18 mouse cellular contexts compared by ENCODE assay signal in genomic region chr11:22815143-22815542, GRCm38 (mm10). TPM values are rescaled to one million over a fixed set of nuclear protein-coding genes. Genes with fewer than 3 reads are reported as not detected.
A peak's percentile ranks its signal among the peaks of the same experiment; 100 is the strongest.
DNase-seq lines count a peak whose midpoint lies in the region; TF ChIP-seq lines count a peak whose summit lies in the region.
"Had no signal": no experiment of that assay in that cellular context is flagged by ENCODE, and none has a peak within 500 bp of the region (broad histone marks: within the 10 kb centered on the region; RNA-seq: fewer than 3 reads in every experiment).

No protein-coding gene starts in this region.

- peak overlapping the region; percentile 19; the same call in 1 of the 2 replicates for H3K27ac ChIP-seq in MEL (ENCODE audit: control insufficient read depth, low read depth, low read length)
- H3K27ac ChIP-seq: embryonic facial prominence, embryonic 15.5 days; hindbrain, embryonic 12.5 days; liver, embryonic 13.5 days; lung, embryonic 15.5 days; neural tube, embryonic 15.5 days; stomach, embryonic 15.5 days had no signal

- no peaks in the 10 kb centered on the region for H3K27me3 ChIP-seq in MEL (ENCODE audit: control insufficient read depth in 1 of 2, insufficient read depth in 2 of 2, low read length in 2 of 2)
- H3K27me3 ChIP-seq: embryonic facial prominence, embryonic 15.5 days; hindbrain, embryonic 12.5 days; liver, embryonic 13.5 days; lung, embryonic 15.5 days; neural tube, embryonic 15.5 days; stomach, embryonic 15.5 days had no signal

- TF ChIP-seq RAD21 in MEL (IDR thresholded peaks at IDR 0.05; ENCODE audit: low read depth, low read length): no peak

- H3K36me3 ChIP-seq in MEL (ENCODE audit: control insufficient read depth in 1 of 2, insufficient read depth in 2 of 2, low read length in 2 of 2): peaks cover 0 to 53% of the 10 kb centered on the region in 2 experiments; a peak in 2 of 4 replicates
- H3K36me3 ChIP-seq: embryonic facial prominence, embryonic 15.5 days; hindbrain, embryonic 12.5 days; liver, embryonic 13.5 days; lung, embryonic 15.5 days; neural tube, embryonic 15.5 days; stomach, embryonic 15.5 days had no signal

- TF ChIP-seq EP300 in MEL (IDR thresholded peaks at IDR 0.05; ENCODE audit: low read depth in 1 of 2, low read length in 2 of 2): peak in 1 of 2 experiments; percentile 52; a peak in 1 of 4 replicates

- H3K9ac ChIP-seq in MEL (ENCODE audit: control insufficient read depth, low read depth, low read length, poor library complexity, severe bottlenecking): no peak overlapping the region
- H3K9ac ChIP-seq: embryonic facial prominence, embryonic 15.5 days; hindbrain, embryonic 12.5 days; liver, embryonic 13.5 days; lung, embryonic 15.5 days; neural tube, embryonic 15.5 days; stomach, embryonic 15.5 days had no signal

- no peak for TF ChIP-seq CTCF in MEL (IDR thresholded peaks at IDR 0.05 in 2 of 3, conservative IDR thresholded peaks at IDR 0.05 in 1 of 3; ENCODE audit: control insufficient read depth in 1 of 3, insufficient read depth in 1 of 3, low read depth in 2 of 3, low read length in 3 of 3, poor library complexity in 1 of 3, severe bottlenecking in 1 of 3)

- no peak for TF ChIP-seq POLR2A in MEL (IDR thresholded peaks at IDR 0.05; ENCODE audit: control insufficient read depth in 1 of 2, insufficient read depth in 1 of 2, low read depth in 1 of 2, low read length in 2 of 2, poor library complexity in 1 of 2)

- peak; percentile 36 to 45 for DNase-seq in spleen, postnatal 36 days (ENCODE audit: low spot score in 2 of 2)
- DNase-seq in spleen, adult 12 weeks (ENCODE audit: low spot score): no peak
- DNase-seq in MEL (ENCODE audit: low read depth, low spot score): peak; percentile 66
- peak; percentile 49 for DNase-seq in induced T-regulatory cell, adult 2 months (ENCODE audit: low read depth)
- no peak for DNase-seq in kidney, postnatal 14 days
- DNase-seq in left cerebral cortex, adult 9 months (ENCODE audit: low spot score in 2 of 2): no peak
- DNase-seq in kidney, adult 11 months: no peak
- DNase-seq: adrenal gland, postnatal 14 days; cerebellum, adult 9-10 months; heart, postnatal 10 days; kidney, adult 18-20 months; liver, embryonic 13.5 days; lung, postnatal 4 days had no signal

- no peak overlapping the region for H3K4me3 ChIP-seq in MEL (ENCODE audit: control insufficient read depth in 1 of 2, insufficient read depth in 1 of 2, low read depth in 2 of 2, low read length in 2 of 2)
- H3K4me3 ChIP-seq: embryonic facial prominence, embryonic 15.5 days; hindbrain, embryonic 12.5 days; liver, embryonic 13.5 days; lung, embryonic 15.5 days; neural tube, embryonic 15.5 days; stomach, embryonic 15.5 days had no signal

- no peaks in the 10 kb centered on the region for H3K9me3 ChIP-seq in MEL (replicated peaks; ENCODE audit: insufficient read depth, low read length)
- H3K9me3 ChIP-seq: embryonic facial prominence, embryonic 15.5 days; hindbrain, embryonic 12.5 days; liver, embryonic 13.5 days; lung, embryonic 15.5 days; neural tube, embryonic 15.5 days; stomach, embryonic 15.5 days had no signal

- H3K4me1 ChIP-seq in MEL (ENCODE audit: control insufficient read depth in 1 of 2, insufficient read depth in 2 of 2, low read length in 2 of 2): peaks cover 31 to 57% of the 10 kb centered on the region in 2 experiments
- H3K4me1 ChIP-seq: embryonic facial prominence, embryonic 15.5 days; hindbrain, embryonic 12.5 days; lung, embryonic 15.5 days; neural tube, embryonic 15.5 days; stomach, embryonic 15.5 days had no signal

- no peaks in the 10 kb centered on the region for H3K79me2 ChIP-seq in MEL (ENCODE audit: control insufficient read depth, insufficient read depth, low read length, poor library complexity)

TF ChIP-seq in MEL, 35 proteins besides CTCF, POLR2A, EP300 and RAD21:
- TF ChIP-seq POLR2AphosphoS2 (IDR thresholded peaks at IDR 0.05; ENCODE audit: low read length) (no peak), TBP (IDR thresholded peaks at IDR 0.05; ENCODE audit: low read depth, low read length) (peak; percentile 73), E2F4 (IDR thresholded peaks at IDR 0.05; ENCODE audit: borderline replicate concordance, low read depth, low read length) (no peak), USF2 (IDR thresholded peaks at IDR 0.05; ENCODE audit: borderline replicate concordance in 1 of 2, insufficient read depth in 1 of 2, low read depth in 1 of 2, low read length in 2 of 2) (no peak), BHLHE40 (IDR thresholded peaks at IDR 0.05; ENCODE audit: borderline replicate concordance, low read depth, low read length) (no peak), MYB (IDR thresholded peaks at IDR 0.05; ENCODE audit: low read depth, low read length) (no peak)

RNA-seq across cellular contexts. Expression of gene B3gnt2, which starts 45.6 kb away (rescaled TPM):
- 36.7 and 36.8 TPM in 2 replicates for total RNA-seq in MEL (2012; rRNA removed)
- 10 to 100 TPM in 1 of 2 experiments, not detected in 1; 66.4 TPM for polyA plus RNA-seq in MEL (2012; ENCODE audit: insufficient read depth in 1 of 2, insufficient read length in 2 of 2, low read depth in 1 of 2, low replicate concordance in 2 of 2, missing spikeins in 1 of 2)

Comparison
In these comparisons a context has a peak if more than half of its experiments do, and no peak if none do; other contexts are left out.
1. DNase-seq: peak in spleen, postnatal 36 days (2 of 2), MEL (single experiment) and induced T-regulatory cell, adult 2 months (single experiment); none in spleen, adult 12 weeks (single experiment), kidney, postnatal 14 days (single experiment), left cerebral cortex, adult 9 months (0 of 2) and kidney, adult 11 months (single experiment).